Mouse (Mus musculus): ENCODE measurements at regions not wholly inside any gene's neighbourhood (a gene's known extent, or its start where the extent isn't known, plus 50 kb on each side); places are given as distances from the start of the nearest gene placed in this dataset.
A peak's percentile ranks its signal among the peaks of the same experiment; 100 is the strongest.

GRCm38 (mm10) chr5:64519731-64520130, 283.5 kb upstream of the Klf3 start:
- Histone ChIP-seq H3K9ac (ENCODE audit: low read depth, low read length) (no peak overlapping the region), H3K9me3 (ENCODE audit: control insufficient read depth, low read length) (0 out of 2 replicates have a peak, but pooled peaks cover 2% of the 10 kb centered on the region), H3K4me2 (ENCODE audit: low read depth, low read length) (no peak overlapping the region), H3K27ac (replicated peaks; ENCODE audit: low read depth, low read length) (no peak overlapping the region), H3K27me3 (replicated peaks; ENCODE audit: control insufficient read depth, insufficient read depth, low read length) (no peaks in the 10 kb centered on the region), H3K36me3 (ENCODE audit: control insufficient read depth, insufficient read depth, low read length) (no peaks in the 10 kb centered on the region), H3K4me1 (ENCODE audit: control insufficient read depth, insufficient read depth, low read length) (peaks cover 11% of the 10 kb centered on the region), H3K4me3 (ENCODE audit: low read depth, low read length) (no peak overlapping the region)
- ATAC-seq (ENCODE audit: low read depth) (no peak), DNase-seq (ENCODE audit: low spot score) (no peak)
- 79% methylated on average over 12 of the region's 12 CpGs for WGBS

- no peak overlapping the region for H3K9ac ChIP-seq (ENCODE audit: low read depth, low read length)
- no peaks in the 10 kb centered on the region for H3K36me3 ChIP-seq (ENCODE audit: control insufficient read depth, insufficient read depth, low read length)
- H3K27ac ChIP-seq (replicated peaks; ENCODE audit: low read depth, low read length): peak overlapping the region; percentile 11; the same call in 1 of the 2 replicates
- 59% methylated on average over 6 of the region's 6 CpGs for WGBS
- no peak overlapping the region for H3K4me3 ChIP-seq (ENCODE audit: low read depth, low read length)
- H3K4me1 ChIP-seq (ENCODE audit: control insufficient read depth, insufficient read depth, low read length): peaks cover 11% of the 10 kb centered on the region
- 0 out of 2 replicates have a peak, but pooled peaks cover 2% of the 10 kb centered on the region for H3K9me3 ChIP-seq (ENCODE audit: control insufficient read depth, low read length)
- no peak overlapping the region for H3K4me2 ChIP-seq (ENCODE audit: low read depth, low read length)
- peak; percentile 55 for DNase-seq (ENCODE audit: low spot score)
- H3K27me3 ChIP-seq (replicated peaks; ENCODE audit: control insufficient read depth, insufficient read depth, low read length): no peaks in the 10 kb centered on the region
- ATAC-seq (ENCODE audit: low read depth): no peak
Observed at GRCm38 (mm10) chr5:64521401-64521800, 281.8 kb upstream of the Klf3 start.

- no peak overlapping the region for H3K4me2 ChIP-seq (ENCODE audit: low read depth, low read length)
- WGBS: 26% methylated on average over 5 of the region's 5 CpGs
- ATAC-seq (ENCODE audit: low read depth) (no peak), DNase-seq (ENCODE audit: low spot score) (peak; percentile 72)
- 0 out of 2 replicates have a peak overlapping the region, but pooled peaks have one; percentile 10 for H3K27ac ChIP-seq (replicated peaks; ENCODE audit: low read depth, low read length)
- peaks cover 11% of the 10 kb centered on the region for H3K4me1 ChIP-seq (ENCODE audit: control insufficient read depth, insufficient read depth, low read length)
- no peak overlapping the region for H3K9ac ChIP-seq (ENCODE audit: low read depth, low read length)
- H3K27me3 ChIP-seq (replicated peaks; ENCODE audit: control insufficient read depth, insufficient read depth, low read length): no peaks in the 10 kb centered on the region
- 0 out of 2 replicates have a peak, but pooled peaks cover 2% of the 10 kb centered on the region for H3K9me3 ChIP-seq (ENCODE audit: control insufficient read depth, low read length)
- H3K4me3 ChIP-seq (ENCODE audit: low read depth, low read length): no peak overlapping the region
- H3K36me3 ChIP-seq (ENCODE audit: control insufficient read depth, insufficient read depth, low read length): no peaks in the 10 kb centered on the region
Observed at GRCm38 (mm10) chr5:64521969-64522368, 281.2 kb upstream of the Klf3 start.

GRCm38 (mm10) chr5:64526521-64526920, 276.7 kb upstream of the Klf3 start:
- 0 out of 2 replicates have a peak, but pooled peaks cover 2% of the 10 kb centered on the region for H3K9me3 ChIP-seq (ENCODE audit: control insufficient read depth, low read length)
- DNase-seq (ENCODE audit: low spot score): no peak
- H3K4me3 ChIP-seq (ENCODE audit: low read depth, low read length): no peak overlapping the region
- H3K4me2 ChIP-seq (ENCODE audit: low read depth, low read length): no peak overlapping the region
- no peak overlapping the region for H3K9ac ChIP-seq (ENCODE audit: low read depth, low read length)
- ATAC-seq (ENCODE audit: low read depth): no peak
- H3K36me3 ChIP-seq (ENCODE audit: control insufficient read depth, insufficient read depth, low read length): no peaks in the 10 kb centered on the region
- H3K27ac ChIP-seq (replicated peaks; ENCODE audit: low read depth, low read length): no peak overlapping the region
- 87% methylated on average over 3 of the region's 3 CpGs for WGBS
- H3K27me3 ChIP-seq (replicated peaks; ENCODE audit: control insufficient read depth, insufficient read depth, low read length): no peaks in the 10 kb centered on the region
- H3K4me1 ChIP-seq (ENCODE audit: control insufficient read depth, insufficient read depth, low read length): peaks cover 6% of the 10 kb centered on the region

- 72% methylated on average over 3 of the region's 3 CpGs for WGBS
- ATAC-seq (ENCODE audit: low read depth) (no peak), DNase-seq (ENCODE audit: low spot score) (peak; percentile 45)
- no peaks in the 10 kb centered on the region for H3K27me3 ChIP-seq (replicated peaks; ENCODE audit: control insufficient read depth, insufficient read depth, low read length)
- no peak overlapping the region for H3K4me3 ChIP-seq (ENCODE audit: low read depth, low read length)
- no peak overlapping the region for H3K27ac ChIP-seq (replicated peaks; ENCODE audit: low read depth, low read length)
- H3K9ac ChIP-seq (ENCODE audit: low read depth, low read length): no peak overlapping the region
- no peak overlapping the region for H3K4me2 ChIP-seq (ENCODE audit: low read depth, low read length)
- H3K4me1 ChIP-seq (ENCODE audit: control insufficient read depth, insufficient read depth, low read length): no peaks in the 10 kb centered on the region
- no peaks in the 10 kb centered on the region for H3K36me3 ChIP-seq (ENCODE audit: control insufficient read depth, insufficient read depth, low read length)
- H3K9me3 ChIP-seq (ENCODE audit: control insufficient read depth, low read length): 0 out of 2 replicates have a peak, but pooled peaks cover 2% of the 10 kb centered on the region
Observed at GRCm38 (mm10) chr5:64527962-64528361, 275.2 kb upstream of the Klf3 start.

DNA sequence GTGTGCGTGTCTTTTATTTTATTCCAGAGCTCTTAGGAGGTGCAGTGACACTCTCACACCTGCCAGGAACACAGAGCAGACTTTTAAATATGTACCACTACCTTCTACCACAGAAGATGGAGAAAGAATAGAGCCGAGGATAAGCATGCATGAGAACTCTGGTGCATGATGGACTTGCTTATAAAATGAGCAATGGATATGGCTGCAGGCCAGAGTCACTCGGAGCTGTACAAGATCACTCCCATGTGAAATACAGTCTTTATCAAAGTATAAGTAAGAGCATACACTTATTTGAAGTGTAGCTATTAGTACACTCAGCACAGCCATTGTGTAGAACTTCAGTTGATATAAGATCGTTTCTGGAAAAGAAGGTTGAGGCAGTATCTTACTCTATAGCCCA, 268.8 kb upstream of the Klf3 start:
- Histone ChIP-seq H3K4me1 (ENCODE audit: control insufficient read depth, insufficient read depth, low read length) (0 out of 2 replicates have a peak, but pooled peaks cover 9% of the 10 kb centered on the region), H3K27ac (replicated peaks; ENCODE audit: low read depth, low read length) (no peak overlapping the region), H3K9ac (ENCODE audit: low read depth, low read length) (no peak overlapping the region), H3K36me3 (ENCODE audit: control insufficient read depth, insufficient read depth, low read length) (no peaks in the 10 kb centered on the region), H3K4me3 (ENCODE audit: low read depth, low read length) (no peak overlapping the region), H3K4me2 (ENCODE audit: low read depth, low read length) (no peak overlapping the region), H3K27me3 (replicated peaks; ENCODE audit: control insufficient read depth, insufficient read depth, low read length) (no peaks in the 10 kb centered on the region), H3K9me3 (ENCODE audit: control insufficient read depth, low read length) (no peaks in the 10 kb centered on the region)
- WGBS: 87% methylated on average over 4 of the region's 4 CpGs
- DNase-seq (ENCODE audit: low spot score) (no peak), ATAC-seq (ENCODE audit: low read depth) (no peak)

GRCm38 (mm10) chr5:64534947-64535346, 268.2 kb upstream of the Klf3 start:
- Histone ChIP-seq H3K4me2 (ENCODE audit: low read depth, low read length) (no peak overlapping the region), H3K27me3 (replicated peaks; ENCODE audit: control insufficient read depth, insufficient read depth, low read length) (no peaks in the 10 kb centered on the region), H3K27ac (replicated peaks; ENCODE audit: low read depth, low read length) (no peak overlapping the region), H3K4me1 (ENCODE audit: control insufficient read depth, insufficient read depth, low read length) (0 out of 2 replicates have a peak, but pooled peaks cover 9% of the 10 kb centered on the region), H3K9ac (ENCODE audit: low read depth, low read length) (no peak overlapping the region), H3K9me3 (ENCODE audit: control insufficient read depth, low read length) (no peaks in the 10 kb centered on the region), H3K36me3 (ENCODE audit: control insufficient read depth, insufficient read depth, low read length) (no peaks in the 10 kb centered on the region), H3K4me3 (ENCODE audit: low read depth, low read length) (no peak overlapping the region)
- WGBS: 88% methylated on average over 6 of the region's 6 CpGs
- DNase-seq (ENCODE audit: low spot score) (no peak), ATAC-seq (ENCODE audit: low read depth) (no peak)

DNA sequence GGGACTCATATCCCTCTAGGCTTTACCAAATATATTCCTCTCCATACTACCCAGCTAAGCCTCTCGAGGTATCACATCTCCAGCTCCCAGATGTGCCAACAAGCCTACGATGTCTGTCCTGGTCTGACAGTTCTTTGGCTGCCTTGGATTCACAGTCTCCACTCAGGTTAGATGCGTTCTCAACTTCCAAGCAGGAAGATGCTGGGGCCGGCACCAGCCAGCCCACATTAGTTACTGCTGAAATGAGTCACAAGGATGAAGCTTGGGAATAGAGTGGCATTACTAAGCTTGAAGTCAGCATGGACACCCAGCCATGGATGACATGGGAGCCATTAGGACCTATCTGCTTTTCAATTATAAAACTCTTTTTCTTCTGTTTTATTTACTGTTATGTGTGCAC, 267.6 kb upstream of the Klf3 start:
- Histone ChIP-seq H3K36me3 (ENCODE audit: control insufficient read depth, insufficient read depth, low read length) (no peaks in the 10 kb centered on the region), H3K9me3 (ENCODE audit: control insufficient read depth, low read length) (no peaks in the 10 kb centered on the region), H3K4me3 (ENCODE audit: low read depth, low read length) (no peak overlapping the region), H3K27me3 (replicated peaks; ENCODE audit: control insufficient read depth, insufficient read depth, low read length) (no peaks in the 10 kb centered on the region), H3K4me1 (ENCODE audit: control insufficient read depth, insufficient read depth, low read length) (0 out of 2 replicates have a peak, but pooled peaks cover 9% of the 10 kb centered on the region), H3K4me2 (ENCODE audit: low read depth, low read length) (no peak overlapping the region), H3K9ac (ENCODE audit: low read depth, low read length) (no peak overlapping the region), H3K27ac (replicated peaks; ENCODE audit: low read depth, low read length) (no peak overlapping the region)
- ATAC-seq (ENCODE audit: low read depth) (no peak), DNase-seq (ENCODE audit: low spot score) (no peak)
- WGBS: 88% methylated on average over 4 of the region's 4 CpGs

DNA sequence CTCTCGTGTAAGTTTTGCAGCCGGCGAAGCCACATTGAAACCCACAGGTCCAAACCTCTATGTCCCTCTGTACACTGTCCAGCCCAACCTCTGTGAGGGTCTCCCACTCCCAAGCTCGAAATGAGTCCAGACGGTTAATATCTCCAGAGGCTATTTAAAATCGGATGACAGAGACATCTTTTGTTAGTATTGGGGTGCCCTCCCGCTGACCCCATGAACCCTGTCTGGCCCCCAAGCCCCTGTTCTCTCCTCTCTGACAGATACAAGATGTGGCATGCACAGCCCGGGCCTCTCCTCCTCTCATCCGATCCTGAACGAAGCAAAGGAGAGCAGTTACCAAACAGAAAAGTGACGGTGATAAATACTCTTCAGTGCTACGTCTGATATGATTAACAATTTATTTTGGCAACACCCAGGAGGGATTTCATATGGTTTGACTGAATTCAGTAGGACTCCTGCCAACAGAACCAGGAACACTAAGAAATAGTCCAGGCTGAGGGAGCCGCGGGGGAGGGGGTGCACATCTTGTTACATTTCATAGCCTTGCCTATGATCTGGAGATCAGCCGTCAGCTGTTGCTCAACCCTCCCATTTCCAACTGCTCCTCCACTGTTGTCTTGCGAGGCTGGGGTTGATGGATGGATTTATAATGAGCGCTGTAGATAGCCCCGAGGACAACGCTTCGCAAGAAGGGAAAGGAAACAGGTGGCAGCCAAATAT, 266.6 kb upstream of the Klf3 start:
- ATAC-seq (ENCODE audit: low read depth) (peak; percentile 82), DNase-seq (ENCODE audit: low spot score) (peak; percentile 92)
- Histone ChIP-seq H3K36me3 (ENCODE audit: control insufficient read depth, insufficient read depth, low read length) (no peaks in the 10 kb centered on the region), H3K27me3 (replicated peaks; ENCODE audit: control insufficient read depth, insufficient read depth, low read length) (no peaks in the 10 kb centered on the region), H3K4me3 (ENCODE audit: low read depth, low read length) (no peak overlapping the region), H3K4me2 (ENCODE audit: low read depth, low read length) (peak overlapping the region; percentile 11), H3K4me1 (ENCODE audit: control insufficient read depth, insufficient read depth, low read length) (0 out of 2 replicates have a peak, but pooled peaks cover 9% of the 10 kb centered on the region), H3K27ac (replicated peaks; ENCODE audit: low read depth, low read length) (no peak overlapping the region), H3K9ac (ENCODE audit: low read depth, low read length) (no peak overlapping the region), H3K9me3 (ENCODE audit: control insufficient read depth, low read length) (no peaks in the 10 kb centered on the region)
- 41% methylated on average over 20 of the region's 20 CpGs for WGBS
